Mouse (Mus musculus): ENCODE data around the gene Ncoa5. TPM values are rescaled to one million over a fixed set of nuclear protein-coding genes. Genes with fewer than 3 reads are reported as not detected.

Gene Ncoa5
- polyA plus RNA-seq, 1 experiment from 2014 or later: 73.8 TPM

DNA sequence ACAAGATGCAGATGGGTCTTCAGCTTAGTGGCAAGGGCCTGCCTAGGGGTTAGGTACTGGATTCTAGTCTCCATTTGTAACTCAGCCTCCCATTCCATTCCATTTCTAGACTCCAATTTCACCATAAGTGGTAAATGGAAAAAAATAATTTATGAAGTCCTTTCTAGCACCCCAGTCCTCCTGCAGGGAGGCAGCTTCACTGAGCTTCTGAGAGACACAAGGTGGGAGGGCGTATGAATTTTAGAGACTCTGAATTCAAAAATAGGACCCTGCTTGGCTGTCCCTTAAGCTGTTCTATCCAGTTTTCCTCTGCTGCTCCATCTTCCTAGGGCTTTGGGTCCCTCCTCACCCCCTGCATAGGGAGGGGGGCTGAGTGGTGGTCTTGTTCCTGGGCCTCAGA, 69.7 kb downstream of the Ncoa5 start:
- Histone ChIP-seq H3K9me3 (no peaks in the 10 kb centered on the region), H3K9ac (no peak overlapping the region), H3K27me3 (peaks cover 58% of the 10 kb centered on the region), H3K36me3 (no peaks in the 10 kb centered on the region), H3K4me3 (no peak overlapping the region), H3K27ac (no peak overlapping the region), H3K4me1 (peaks cover 17% of the 10 kb centered on the region), H3K4me2 (no peak overlapping the region)
- WGBS: 67% methylated on average over 1 of the region's 1 CpGs
- no peak for ATAC-seq (ENCODE audit: borderline replicate concordance, extremely low read depth, low FRiP score, low TSS enrichment)

DNA sequence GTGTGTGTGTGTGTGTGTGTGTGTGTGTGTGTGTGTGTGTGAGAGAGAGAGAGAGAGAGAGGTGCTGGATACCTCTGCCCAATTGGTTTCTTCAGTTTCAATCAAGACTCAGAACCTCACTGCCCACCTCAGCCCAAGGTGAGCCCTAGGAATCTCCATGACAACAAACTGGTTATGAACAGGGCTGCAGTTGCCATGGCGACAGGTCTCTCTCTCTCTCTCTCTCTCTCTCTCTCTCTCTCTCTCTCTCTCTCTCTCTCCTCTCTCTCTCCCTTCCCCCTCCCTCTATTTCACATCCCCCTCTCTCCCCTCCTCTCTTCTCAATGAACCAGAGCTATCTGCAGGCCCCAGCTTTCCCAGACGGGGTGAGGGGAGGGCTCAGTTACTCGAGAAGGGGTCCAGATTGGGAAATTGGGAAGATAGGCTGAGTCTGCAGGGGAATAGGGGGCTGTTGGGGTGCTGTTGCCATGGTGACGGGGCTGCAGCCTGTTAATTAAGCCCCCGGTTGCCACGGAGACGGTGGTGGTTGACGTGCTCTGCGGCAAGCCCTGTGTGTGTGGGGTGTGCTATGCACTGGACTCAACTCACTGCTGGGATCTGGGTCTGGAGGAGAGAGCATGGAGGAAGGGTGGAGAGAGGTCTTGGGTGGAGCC, 70.3 kb downstream of the Ncoa5 start:
- Histone ChIP-seq H3K27ac (no peak overlapping the region), H3K4me2 (no peak overlapping the region), H3K4me3 (no peak overlapping the region), H3K9me3 (no peaks in the 10 kb centered on the region), H3K27me3 (peaks cover 52% of the 10 kb centered on the region), H3K4me1 (peaks cover 17% of the 10 kb centered on the region), H3K36me3 (no peaks in the 10 kb centered on the region), H3K9ac (no peak overlapping the region)
- ATAC-seq (ENCODE audit: borderline replicate concordance, extremely low read depth, low FRiP score, low TSS enrichment): no peak
- 47% methylated on average over 9 of the region's 9 CpGs for WGBS

DNA sequence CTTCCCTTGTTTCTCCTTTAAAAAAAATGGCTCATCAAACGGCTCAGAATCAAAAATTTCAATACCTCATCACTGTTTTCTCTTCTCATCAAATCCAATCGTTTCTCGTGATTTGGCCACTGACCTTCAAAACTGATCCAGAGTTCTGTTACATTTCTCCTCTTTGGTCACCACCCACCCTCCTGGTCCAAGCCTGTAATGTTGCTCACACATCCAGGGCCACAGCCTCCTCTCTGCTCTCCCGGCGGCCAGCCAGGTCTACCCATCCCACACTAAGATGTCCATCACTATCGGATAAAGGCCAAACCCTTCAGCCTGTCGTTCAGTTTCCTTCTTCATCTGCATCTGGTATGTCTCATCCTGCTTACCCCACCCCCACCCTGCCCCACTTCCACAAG, 72.5 kb downstream of the Ncoa5 start:
- no peak for ATAC-seq (ENCODE audit: borderline replicate concordance, extremely low read depth, low FRiP score, low TSS enrichment)
- Histone ChIP-seq H3K9ac (no peak overlapping the region), H3K4me1 (peaks cover 10% of the 10 kb centered on the region; the same call in 1 of the 2 replicates), H3K4me2 (no peak overlapping the region), H3K36me3 (no peaks in the 10 kb centered on the region), H3K9me3 (no peaks in the 10 kb centered on the region), H3K27ac (no peak overlapping the region), H3K27me3 (peaks cover 35% of the 10 kb centered on the region), H3K4me3 (no peak overlapping the region)
- WGBS: 37% methylated on average over 7 of the region's 7 CpGs

DNA sequence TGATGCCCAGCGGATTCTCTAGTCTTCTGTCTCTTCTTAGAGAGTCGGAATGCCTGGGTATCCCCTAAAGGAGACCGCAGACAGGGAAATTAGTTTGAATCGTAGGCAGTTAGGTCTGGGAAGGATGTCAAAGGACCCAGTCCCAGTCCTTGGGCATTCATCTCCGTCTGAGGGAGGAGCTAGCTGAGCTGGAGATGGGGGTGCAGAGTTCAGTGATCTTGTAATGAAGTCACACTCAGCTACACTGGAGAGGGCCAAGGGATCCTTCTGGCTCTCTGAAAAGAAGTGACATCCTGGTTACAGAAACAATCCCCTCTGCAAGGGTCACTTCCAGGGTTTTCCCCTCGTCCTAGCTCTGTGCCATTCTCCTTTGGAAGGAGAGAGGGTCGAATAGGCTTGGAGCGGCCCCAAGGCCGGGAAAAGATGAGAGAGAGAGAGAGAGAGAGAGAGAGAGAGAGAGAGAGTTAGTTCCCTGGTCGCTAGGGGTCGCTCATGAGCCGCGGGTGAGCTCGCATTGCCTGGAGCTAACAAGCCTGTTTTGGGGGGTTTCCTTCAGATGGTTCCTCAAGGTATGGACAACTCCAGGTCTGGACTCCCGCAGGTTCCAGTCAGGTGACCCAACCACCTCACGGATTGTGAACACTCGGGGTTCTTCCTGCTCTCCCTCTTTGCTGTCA, 73.0 kb downstream of the Ncoa5 start:
- no peak for ATAC-seq (ENCODE audit: borderline replicate concordance, extremely low read depth, low FRiP score, low TSS enrichment)
- peak overlapping the region; percentile 56; the same call in 1 of the 2 replicates for H3K4me3 ChIP-seq
- peaks cover 30% of the 10 kb centered on the region for H3K27me3 ChIP-seq

DNA sequence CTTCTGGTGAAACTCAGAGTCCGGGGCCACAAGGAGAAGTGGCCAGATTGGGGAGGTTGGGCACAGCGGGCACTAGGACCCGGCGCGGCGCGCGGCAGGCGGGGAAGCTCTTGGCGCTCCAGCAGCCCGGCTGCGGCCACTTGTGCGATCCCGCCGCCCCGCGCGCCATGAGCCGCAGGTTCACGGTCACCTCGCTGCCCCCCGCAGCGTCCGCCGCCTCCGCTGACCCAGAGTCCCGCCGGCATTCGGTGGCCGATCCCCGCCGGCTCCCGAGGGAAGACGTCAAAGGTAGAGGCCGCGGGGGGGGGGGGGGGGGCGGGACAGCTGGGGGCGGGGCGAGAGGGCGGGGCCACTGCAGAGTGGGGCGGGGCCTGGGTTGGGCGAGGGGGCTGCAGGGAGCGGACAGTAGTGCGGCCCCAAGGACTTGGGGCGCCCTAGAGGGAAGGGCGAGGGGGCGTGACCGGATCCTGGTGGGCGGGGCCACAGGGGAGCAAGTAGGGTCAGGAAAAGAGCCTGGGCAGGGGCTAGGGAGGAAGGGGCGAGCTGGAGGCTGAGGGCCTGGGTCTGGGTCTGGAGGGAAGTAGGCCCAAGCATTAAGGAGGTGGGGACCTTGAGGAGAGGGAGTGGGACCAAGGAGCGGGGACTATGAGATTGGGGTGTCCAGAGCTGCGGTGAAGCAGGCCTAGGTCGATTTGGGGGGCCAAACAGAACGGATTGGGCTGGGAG, 73.8 kb downstream of the Ncoa5 start, which contains the start of gene Slc12a5:
Gene Slc12a5 (plus strand): TSS at position 87 of the 726 bp plus-strand sequence.
- Histone ChIP-seq H3K27ac (no peak within 1 kb of the TSS), H3K36me3 (no peaks in the 10 kb centered on the region), H3K4me2 (peak within 1 kb of the TSS; percentile 74), H3K4me1 (peaks cover 10% of the 10 kb centered on the region; the same call in 1 of the 2 replicates), H3K4me3 (peak within 1 kb of the TSS; percentile 56), H3K9me3 (no peaks in the 10 kb centered on the region), H3K9ac (0 out of 2 replicates have a peak within 1 kb of the TSS, but pooled peaks have one; percentile 23), H3K27me3 (peaks cover 23% of the 10 kb centered on the region; the same call in 1 of the 2 replicates)
- 2% methylated on average over 48 of the region's 54 CpGs for WGBS
- peak; percentile 82 for ATAC-seq (ENCODE audit: borderline replicate concordance, extremely low read depth, low FRiP score, low TSS enrichment)

More for the DNA sequence above, 73.0 kb downstream of the Ncoa5 start:
- no peaks in the 10 kb centered on the region for H3K36me3 ChIP-seq
- H3K9ac ChIP-seq: no peak overlapping the region
- H3K9me3 ChIP-seq: no peaks in the 10 kb centered on the region
- peaks cover 10% of the 10 kb centered on the region; the same call in 1 of the 2 replicates for H3K4me1 ChIP-seq
- peak overlapping the region; percentile 74 for H3K4me2 ChIP-seq
- H3K27ac ChIP-seq: no peak overlapping the region
- 10% methylated on average over 17 of the region's 17 CpGs for whole genome bisulfite sequencing

DNA sequence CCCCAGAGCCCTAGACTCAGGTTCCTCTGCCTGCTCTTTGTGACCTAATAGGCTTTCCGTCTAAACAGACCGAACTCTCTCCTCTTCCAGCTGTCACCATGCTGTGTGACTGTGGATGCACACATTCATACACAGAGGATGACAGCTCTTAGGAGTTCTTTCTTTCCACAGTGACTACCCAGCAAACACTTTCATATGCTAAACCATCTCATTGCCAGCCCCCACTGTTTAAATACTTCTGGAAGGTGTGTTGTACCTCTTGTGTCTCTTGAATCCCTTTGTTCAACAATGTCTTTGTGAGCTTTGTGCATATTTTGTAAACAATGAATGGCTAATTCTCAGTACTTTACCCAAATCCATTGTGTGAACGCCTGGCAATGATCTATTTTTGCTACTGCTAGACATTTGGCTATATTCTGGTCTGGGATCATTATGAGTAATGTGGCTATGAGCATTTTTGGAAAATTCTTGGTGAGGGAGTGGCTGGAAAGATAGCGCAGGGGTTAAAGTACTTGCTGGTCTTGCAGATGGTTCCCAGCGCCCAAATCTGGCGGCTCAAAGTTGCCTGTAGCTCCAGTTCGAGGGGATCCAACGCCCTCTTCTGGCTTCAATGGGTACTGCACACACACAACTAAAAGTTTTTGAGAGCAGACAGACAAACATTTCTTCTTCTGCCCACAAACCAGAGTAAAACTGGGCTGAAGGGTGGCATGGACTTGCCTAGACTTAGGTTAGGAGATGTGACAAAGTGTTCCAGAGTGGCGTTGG, 76.9 kb downstream of the Ncoa5 start:
- Histone ChIP-seq H3K9ac (no peak overlapping the region), H3K36me3 (no peaks in the 10 kb centered on the region), H3K4me2 (no peak overlapping the region), H3K9me3 (no peaks in the 10 kb centered on the region), H3K4me1 (peaks cover 13% of the 10 kb centered on the region; the same call in 1 of the 2 replicates), H3K27me3 (peaks cover 32% of the 10 kb centered on the region), H3K4me3 (no peak overlapping the region), H3K27ac (no peak overlapping the region)
- no peak for ATAC-seq (ENCODE audit: borderline replicate concordance, extremely low read depth, low FRiP score, low TSS enrichment)
- WGBS: 61% methylated on average over 9 of the region's 9 CpGs

DNA sequence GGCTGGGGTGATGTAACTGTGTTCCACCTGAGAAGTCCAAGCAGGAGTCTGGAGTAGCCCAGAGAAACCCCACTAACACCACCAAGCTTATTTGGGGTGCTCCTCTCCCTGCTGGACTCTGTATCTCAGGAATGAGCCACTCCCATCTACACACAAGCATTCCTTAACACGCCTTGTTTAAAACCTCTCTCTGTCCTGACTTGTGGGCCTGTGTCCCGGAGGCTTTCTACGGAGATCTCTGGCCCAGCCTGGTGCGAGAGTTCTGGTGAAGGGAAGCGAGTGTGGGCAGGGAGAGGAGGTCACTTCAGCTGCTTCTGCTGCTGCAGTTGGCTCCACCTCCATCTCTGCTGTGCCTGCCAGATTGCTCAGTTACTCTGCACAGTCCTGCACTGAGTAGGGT, 78.5 kb downstream of the Ncoa5 start:
- no peak overlapping the region for H3K27ac ChIP-seq
- no peak overlapping the region for H3K4me3 ChIP-seq
- no peak for ATAC-seq (ENCODE audit: borderline replicate concordance, extremely low read depth, low FRiP score, low TSS enrichment)
- H3K27me3 ChIP-seq: peaks cover 43% of the 10 kb centered on the region
- no peaks in the 10 kb centered on the region for H3K36me3 ChIP-seq
- WGBS: 50% methylated on average over 5 of the region's 5 CpGs
- H3K4me1 ChIP-seq: peaks cover 9% of the 10 kb centered on the region; the same call in 1 of the 2 replicates
- H3K9ac ChIP-seq: no peak overlapping the region
- H3K9me3 ChIP-seq: no peaks in the 10 kb centered on the region
- H3K4me2 ChIP-seq: no peak overlapping the region

DNA sequence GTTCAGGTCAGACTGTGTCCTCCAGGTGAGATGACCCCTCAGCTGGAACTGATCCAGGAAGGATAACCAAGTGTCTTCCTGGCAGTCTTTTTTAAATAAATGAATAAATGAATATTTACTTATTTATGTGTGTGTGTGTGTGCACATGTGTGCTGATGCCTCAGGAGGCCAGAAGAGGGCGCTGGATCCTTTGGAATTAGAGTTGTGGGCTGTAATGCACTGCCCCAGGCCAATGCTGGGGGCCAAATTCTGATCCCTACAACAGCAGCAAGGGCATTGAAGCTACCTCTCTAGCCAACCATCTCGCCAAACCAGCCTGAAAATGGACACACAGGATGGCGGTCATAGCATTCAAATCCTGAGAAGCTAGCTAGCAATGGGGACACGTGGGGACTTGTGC, 78.9 kb downstream of the Ncoa5 start:
- 71% methylated on average over 4 of the region's 4 CpGs for WGBS
- peaks cover 48% of the 10 kb centered on the region for H3K27me3 ChIP-seq

DNA sequence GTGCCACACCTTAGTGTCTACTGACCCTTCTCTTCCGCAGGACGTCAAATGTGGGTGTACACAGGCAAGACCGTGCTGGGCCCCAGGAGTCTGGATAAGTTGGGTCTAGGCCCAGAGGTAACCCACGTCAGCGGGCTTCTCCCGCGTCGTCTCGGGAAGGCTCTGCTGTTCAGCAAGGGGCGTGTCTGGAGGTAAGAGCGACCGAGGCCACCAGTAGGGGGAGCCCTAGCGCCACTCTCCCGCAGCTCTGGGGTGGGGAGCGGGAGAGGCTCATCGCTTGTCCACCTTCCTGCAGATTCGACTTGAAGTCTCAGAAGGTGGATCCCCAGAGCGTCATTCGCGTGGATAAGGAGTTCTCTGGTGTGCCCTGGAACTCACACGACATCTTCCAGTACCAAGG, 81.4 kb downstream of the Ncoa5 start:
- ATAC-seq (ENCODE audit: borderline replicate concordance, extremely low read depth, low FRiP score, low TSS enrichment): peak; percentile 65; the same call in 1 of the 2 replicates
- WGBS: under 1% methylated on average over 21 of the region's 21 CpGs

More for the DNA sequence above, 78.9 kb downstream of the Ncoa5 start:
- Histone ChIP-seq H3K9ac (no peak overlapping the region), H3K36me3 (no peaks in the 10 kb centered on the region), H3K4me1 (peaks cover 5% of the 10 kb centered on the region; the same call in 1 of the 2 replicates), H3K4me3 (no peak overlapping the region), H3K27ac (no peak overlapping the region), H3K4me2 (no peak overlapping the region), H3K9me3 (no peaks in the 10 kb centered on the region)
- ATAC-seq (ENCODE audit: borderline replicate concordance, extremely low read depth, low FRiP score, low TSS enrichment): no peak

DNA sequence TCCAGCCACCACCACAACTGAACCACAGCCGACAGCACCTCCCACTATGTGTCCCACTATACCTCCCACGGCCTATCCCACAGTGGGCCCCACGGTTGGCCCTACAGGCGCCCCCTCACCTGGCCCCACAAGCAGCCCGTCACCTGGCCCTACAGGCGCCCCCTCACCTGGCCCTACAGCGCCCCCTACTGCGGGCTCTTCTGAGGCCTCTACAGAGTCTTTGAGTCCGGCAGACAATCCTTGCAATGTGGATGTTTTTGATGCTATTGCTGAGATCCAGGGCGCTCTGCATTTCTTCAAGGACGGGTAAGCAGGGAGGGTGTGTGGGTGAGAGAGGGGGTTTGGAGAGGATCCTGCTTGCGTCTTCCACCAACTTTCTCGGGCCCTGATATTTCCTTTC, 82.2 kb downstream of the Ncoa5 start:
- Histone ChIP-seq H3K36me3 (no peaks in the 10 kb centered on the region), H3K9me3 (no peaks in the 10 kb centered on the region)
- no peak for ATAC-seq (ENCODE audit: borderline replicate concordance, extremely low read depth, low FRiP score, low TSS enrichment)

More for the DNA sequence above, 81.4 kb downstream of the Ncoa5 start:
- Histone ChIP-seq H3K27me3 (peaks cover 73% of the 10 kb centered on the region), H3K9ac (no peak overlapping the region), H3K4me1 (0 out of 2 replicates have a peak, but pooled peaks cover 3% of the 10 kb centered on the region), H3K9me3 (no peaks in the 10 kb centered on the region), H3K4me2 (no peak overlapping the region), H3K4me3 (no peak overlapping the region), H3K36me3 (no peaks in the 10 kb centered on the region), H3K27ac (no peak overlapping the region)

DNA sequence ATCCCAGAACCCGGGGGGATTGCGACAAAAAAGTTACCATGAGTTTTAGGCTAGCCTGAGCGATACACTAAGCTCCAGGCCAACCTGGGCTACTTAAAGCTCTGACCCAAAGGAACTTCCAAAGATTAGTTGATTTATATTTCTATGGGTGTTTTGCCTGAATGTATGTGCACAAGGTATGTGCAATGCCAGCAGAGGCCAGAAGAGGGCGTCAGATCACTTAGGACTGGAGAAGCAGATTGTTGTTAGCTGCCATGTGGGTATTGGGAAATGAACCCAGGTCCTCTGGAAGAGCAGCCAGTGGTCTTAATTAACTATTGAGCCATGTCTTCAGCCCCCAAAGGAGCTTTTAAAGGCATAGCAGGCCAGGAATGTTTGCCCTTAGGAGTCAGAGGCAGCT, 82.9 kb downstream of the Ncoa5 start:
- Histone ChIP-seq H3K9ac (no peak overlapping the region), H3K9me3 (no peaks in the 10 kb centered on the region), H3K4me1 (0 out of 2 replicates have a peak, but pooled peaks cover 3% of the 10 kb centered on the region), H3K36me3 (no peaks in the 10 kb centered on the region), H3K27ac (no peak overlapping the region), H3K4me2 (no peak overlapping the region), H3K4me3 (no peak overlapping the region), H3K27me3 (peaks cover 82% of the 10 kb centered on the region)
- 79% methylated on average over 4 of the region's 4 CpGs for WGBS
- no peak for ATAC-seq (ENCODE audit: borderline replicate concordance, extremely low read depth, low FRiP score, low TSS enrichment)

More for the DNA sequence above, 82.2 kb downstream of the Ncoa5 start:
- 0 out of 2 replicates have a peak, but pooled peaks cover 3% of the 10 kb centered on the region for H3K4me1 ChIP-seq
- peaks cover 78% of the 10 kb centered on the region for H3K27me3 ChIP-seq
- H3K4me2 ChIP-seq: no peak overlapping the region
- 39% methylated on average over 13 of the region's 13 CpGs for whole genome bisulfite sequencing
- H3K4me3 ChIP-seq: no peak overlapping the region
- H3K9ac ChIP-seq: no peak overlapping the region
- H3K27ac ChIP-seq: no peak overlapping the region
